Mouse (Mus musculus) ES-E14 (cell line): Measurements from ENCODE around the gene Fetub.

Source experiments
- CHD2 ChIP-seq: IDR thresholded peaks from 2 replicates; pipeline ENCODE4 v1.6.1; 2014; ENCODE audit warnings: mild to moderate bottlenecking, low read depth, low read length, inconsistent platforms
- HCFC1 ChIP-seq: IDR thresholded peaks from 2 replicates; pipeline ENCODE4 v1.6.1; 2012; ENCODE audit warnings: low read length, inconsistent platforms, borderline replicate concordance; ENCODE audit not compliant: insufficient read depth
- ZC3H11A ChIP-seq: IDR thresholded peaks from 2 replicates; pipeline ENCODE4 v1.6.1; 2012; ENCODE audit warnings: low read depth, mild to moderate bottlenecking, inconsistent platforms, low read length, borderline replicate concordance
- ZNF384 ChIP-seq: IDR thresholded peaks from 2 replicates; pipeline ENCODE4 v1.6.1; 2012; ENCODE audit warnings: low read depth, low read length, inconsistent platforms

- TF ChIP-seq ZC3H11A (no peak), HCFC1 (no peak), ZNF384 (no peak), CHD2 (no peak)
These were observed 29.2 kb downstream of the Fetub start for GRCm38 (mm10) chr16:22947371-22947770.
